ENCODE assay signal across 9 mouse cellular contexts in genomic region chr12:45187149-45187548, GRCm38 (mm10).
DNase-seq lines count a peak whose midpoint lies in the region; ATAC-seq and TF ChIP-seq lines count a peak whose summit lies in the region.
"Had no signal": no experiment of that assay in that cellular context is flagged by ENCODE, and none has a peak within 500 bp of the region (broad histone marks: within the 10 kb centered on the region; RNA-seq: fewer than 3 reads in every experiment).

No protein-coding gene starts in this region.

- no peak overlapping the region for H3K9ac ChIP-seq in hindbrain, embryonic 11.5 days (ENCODE audit: low read depth, low read length)
- no peak overlapping the region for H3K9ac ChIP-seq in hindbrain, embryonic 16.5 days (ENCODE audit: low read depth, low read length)
- H3K9ac ChIP-seq in CH12.LX (ENCODE audit: insufficient read depth, low read depth) = no peak overlapping the region
- no peak overlapping the region for H3K9ac ChIP-seq in forebrain, embryonic 14.5 days (ENCODE audit: low read length)
- no peak overlapping the region for H3K9ac ChIP-seq in lung, postnatal 0 days (replicated peaks; ENCODE audit: low read depth)
- H3K9ac ChIP-seq: embryonic facial prominence, embryonic 15.5 days had no signal

- H3K79me2 ChIP-seq in CH12.LX (replicated peaks; ENCODE audit: control insufficient read depth, extremely low read depth, insufficient read depth, poor library complexity, severe bottlenecking) = no peaks in the 10 kb centered on the region

- no peak for TF ChIP-seq EP300 in CH12.LX (IDR thresholded peaks at IDR 0.05; ENCODE audit: low read length)
- TF ChIP-seq EP300 in lung, postnatal 0 days (IDR thresholded peaks at IDR 0.05) = no peak

- TF ChIP-seq RAD21 in CH12.LX (IDR thresholded peaks at IDR 0.05; ENCODE audit: low read depth, low read length) = peak; percentile 10

- no peak overlapping the region for H3K4me3 ChIP-seq in hindbrain, embryonic 11.5 days (ENCODE audit: low read depth, low read length)
- H3K4me3 ChIP-seq in hindbrain, embryonic 16.5 days (ENCODE audit: low read length) = no peak overlapping the region
- no peak overlapping the region for H3K4me3 ChIP-seq in CH12.LX (replicated peaks in 1 of 3; ENCODE audit: low read depth in 2 of 3, low read length in 2 of 3, poor library complexity in 1 of 3)
- no peak overlapping the region for H3K4me3 ChIP-seq in forebrain, embryonic 14.5 days (ENCODE audit: low read depth, low read length)
- no peak overlapping the region for H3K4me3 ChIP-seq in lung, postnatal 0 days (ENCODE audit: low read depth, low read length)
- H3K4me3 ChIP-seq: embryonic facial prominence, embryonic 15.5 days had no signal

- H3K4me2 ChIP-seq in hindbrain, embryonic 11.5 days (replicated peaks; ENCODE audit: low read depth, low read length) = no peak overlapping the region
- no peak overlapping the region for H3K4me2 ChIP-seq in hindbrain, embryonic 16.5 days (ENCODE audit: low read length)
- no peak overlapping the region for H3K4me2 ChIP-seq in CH12.LX (ENCODE audit: insufficient read depth, low read depth, poor library complexity, severe bottlenecking)
- H3K4me2 ChIP-seq in forebrain, embryonic 14.5 days (ENCODE audit: low read length) = no peak overlapping the region
- no peak overlapping the region for H3K4me2 ChIP-seq in lung, postnatal 0 days (replicated peaks; ENCODE audit: low read depth, low read length)
- H3K4me2 ChIP-seq: embryonic facial prominence, embryonic 15.5 days had no signal

- TF ChIP-seq POLR2A in CH12.LX (IDR thresholded peaks at IDR 0.05; ENCODE audit: low read depth, low read length) = no peak

- peak; percentile 72 for DNase-seq in hindbrain, embryonic 11.5 days (ENCODE audit: low spot score)
- DNase-seq in CH12.LX (ENCODE audit: extremely low read depth) = peak; percentile 4
- DNase-seq in adipocyte (ENCODE audit: low spot score) = peak; percentile 43
- peak; percentile 85 for DNase-seq in forebrain, embryonic 14.5 days (ENCODE audit: low spot score)
- DNase-seq in lung, postnatal 0 days (ENCODE audit: low spot score) = peak; percentile 74
- DNase-seq in urinary bladder, postnatal 10 days (ENCODE audit: low spot score) = no peak
- no peak for DNase-seq in B cell, adult 2 months

- no peaks in the 10 kb centered on the region for H3K36me3 ChIP-seq in hindbrain, embryonic 11.5 days (ENCODE audit: control insufficient read depth, insufficient read depth, low read length)
- H3K36me3 ChIP-seq in hindbrain, embryonic 16.5 days (ENCODE audit: control insufficient read depth, insufficient read depth, low read length) = no peaks in the 10 kb centered on the region
- H3K36me3 ChIP-seq in CH12.LX (replicated peaks in 1 of 2; ENCODE audit: control insufficient read depth in 1 of 2, insufficient read depth in 1 of 2, low read length in 1 of 2) = no peaks in the 10 kb centered on the region
- H3K36me3 ChIP-seq in forebrain, embryonic 14.5 days (ENCODE audit: control insufficient read depth, insufficient read depth, low read length) = no peaks in the 10 kb centered on the region
- no peaks in the 10 kb centered on the region for H3K36me3 ChIP-seq in lung, postnatal 0 days (ENCODE audit: insufficient read depth, low read length)
- H3K36me3 ChIP-seq: embryonic facial prominence, embryonic 15.5 days had no signal

- ATAC-seq in hindbrain, embryonic 11.5 days (ENCODE audit: low FRiP score) = 0 out of 2 replicates have a peak, but pooled peaks have one; percentile 53
- no peak; the same call in 1 of the 2 replicates for ATAC-seq in hindbrain, embryonic 16.5 days
- ATAC-seq in forebrain, embryonic 14.5 days = peak; percentile 79; the same call in 1 of the 2 replicates
- ATAC-seq in lung, postnatal 0 days = no peak

- no peaks in the 10 kb centered on the region for H3K4me1 ChIP-seq in hindbrain, embryonic 11.5 days (replicated peaks; ENCODE audit: control insufficient read depth, insufficient read depth, low read length)
- no peaks in the 10 kb centered on the region for H3K4me1 ChIP-seq in hindbrain, embryonic 16.5 days (ENCODE audit: control insufficient read depth, insufficient read depth, low read depth, low read length)
- H3K4me1 ChIP-seq in CH12.LX (ENCODE audit: control insufficient read depth in 1 of 2, insufficient read depth in 2 of 2) = no peaks in the 10 kb centered on the region
- no peaks in the 10 kb centered on the region for H3K4me1 ChIP-seq in forebrain, embryonic 14.5 days (ENCODE audit: control insufficient read depth, insufficient read depth, low read length)
- no peaks in the 10 kb centered on the region for H3K4me1 ChIP-seq in lung, postnatal 0 days (ENCODE audit: insufficient read depth, low read depth, low read length)
- H3K4me1 ChIP-seq: embryonic facial prominence, embryonic 15.5 days had no signal

- dilution Hi-C loops in CH12.LX (cut with MboI; ENCODE audit: extremely low pct_ligation_motif_present, extremely low pct_unique_long_range_greater_than_20kb, low sequenced_read_pairs) = no loop called here

- no peak overlapping the region for H3K27ac ChIP-seq in hindbrain, embryonic 11.5 days (ENCODE audit: low read depth, low read length)
- no peak overlapping the region for H3K27ac ChIP-seq in hindbrain, embryonic 16.5 days (ENCODE audit: low read depth, low read length)
- H3K27ac ChIP-seq in CH12.LX (ENCODE audit: insufficient read depth, low read depth) = no peak overlapping the region
- H3K27ac ChIP-seq in forebrain, embryonic 14.5 days (ENCODE audit: low read depth, low read length) = no peak overlapping the region
- no peak overlapping the region for H3K27ac ChIP-seq in lung, postnatal 0 days (ENCODE audit: low read length)
- H3K27ac ChIP-seq: embryonic facial prominence, embryonic 15.5 days had no signal

- WGBS in hindbrain, embryonic 11.5 days = 11% methylated on average over 6 of the region's 6 CpGs
- WGBS in hindbrain, embryonic 16.5 days = 11% methylated on average over 6 of the region's 6 CpGs
- WGBS in forebrain, embryonic 14.5 days = 10% methylated on average over 6 of the region's 6 CpGs
- 10% methylated on average over 6 of the region's 6 CpGs for WGBS in lung, postnatal 0 days

- TF ChIP-seq CTCF in CH12.LX (conservative IDR thresholded peaks at IDR 0.05 in 1 of 2, IDR thresholded peaks at IDR 0.05 in 1 of 2; ENCODE audit: low read depth in 2 of 2, low read length in 2 of 2) = peak in 1 of 2 experiments; percentile 48; a peak in 2 of 4 replicates
- TF ChIP-seq CTCF in lung, postnatal 0 days (IDR thresholded peaks at IDR 0.05) = peak; percentile 87

- H3K9me3 ChIP-seq in hindbrain, embryonic 11.5 days (ENCODE audit: control insufficient read depth, low read length) = no peaks in the 10 kb centered on the region
- H3K9me3 ChIP-seq in hindbrain, embryonic 16.5 days (ENCODE audit: control insufficient read depth, low read length) = no peaks in the 10 kb centered on the region
- peaks cover 27% of the 10 kb centered on the region for H3K9me3 ChIP-seq in CH12.LX (replicated peaks; ENCODE audit: low read length)
- H3K9me3 ChIP-seq in forebrain, embryonic 14.5 days (replicated peaks; ENCODE audit: control insufficient read depth, low read length) = no peaks in the 10 kb centered on the region
- no peaks in the 10 kb centered on the region for H3K9me3 ChIP-seq in lung, postnatal 0 days (ENCODE audit: low read length)
- H3K9me3 ChIP-seq: embryonic facial prominence, embryonic 15.5 days had no signal

- in situ Hi-C loops in CH12.LX (cut with MboI; ENCODE audit: low pct_ligation_motif_present, low pct_unique_long_range_greater_than_20kb, low sequenced_read_pairs) = no loop called here

- H3K27me3 ChIP-seq in hindbrain, embryonic 11.5 days (ENCODE audit: control insufficient read depth, insufficient read depth, low read length) = no peaks in the 10 kb centered on the region
- H3K27me3 ChIP-seq in hindbrain, embryonic 16.5 days (replicated peaks; ENCODE audit: control insufficient read depth, insufficient read depth, low read length) = no peaks in the 10 kb centered on the region
- no peaks in the 10 kb centered on the region for H3K27me3 ChIP-seq in CH12.LX (replicated peaks)
- H3K27me3 ChIP-seq in forebrain, embryonic 14.5 days (replicated peaks; ENCODE audit: control insufficient read depth, insufficient read depth, low read length) = no peaks in the 10 kb centered on the region
- H3K27me3 ChIP-seq in lung, postnatal 0 days (replicated peaks; ENCODE audit: insufficient read depth, low read length) = no peaks in the 10 kb centered on the region
- H3K27me3 ChIP-seq: embryonic facial prominence, embryonic 15.5 days had no signal

TF ChIP-seq in CH12.LX, 34 proteins besides CTCF, POLR2A, EP300 and RAD21:
- TF ChIP-seq NELFE (IDR thresholded peaks at IDR 0.05; ENCODE audit: low read depth, low read length) = no peak
- TF ChIP-seq MAX (IDR thresholded peaks at IDR 0.05; ENCODE audit: low read length) = no peak
- TF ChIP-seq JUN (IDR thresholded peaks at IDR 0.05; ENCODE audit: insufficient read depth, low read depth, low read length) = no peak
- no peak for TF ChIP-seq ETS1 (conservative IDR thresholded peaks at IDR 0.05; ENCODE audit: low read depth, low read length)
- no peak for TF ChIP-seq TCF12 (IDR thresholded peaks at IDR 0.05; ENCODE audit: low read depth, low read length)
- TF ChIP-seq E2F4 (IDR thresholded peaks at IDR 0.05; ENCODE audit: insufficient replicate concordance, low read depth, low read length) = no peak
- no peak for TF ChIP-seq NRF1 (IDR thresholded peaks at IDR 0.05; ENCODE audit: low read depth, low read length)
- TF ChIP-seq ZMIZ1 (IDR thresholded peaks at IDR 0.05; ENCODE audit: low read depth, low read length) = no peak
- no peak for TF ChIP-seq MXI1 (IDR thresholded peaks at IDR 0.05; ENCODE audit: low read depth, low read length)
- TF ChIP-seq ZC3H11A (IDR thresholded peaks at IDR 0.05; ENCODE audit: low read depth, low read length) = no peak
- no peak for TF ChIP-seq MYC (IDR thresholded peaks at IDR 0.05; ENCODE audit: low read depth, low read length)
- no peak for TF ChIP-seq HCFC1 (IDR thresholded peaks at IDR 0.05; ENCODE audit: low read depth, low read length)
- TF ChIP-seq POLR2AphosphoS2 (IDR thresholded peaks at IDR 0.05; ENCODE audit: low read depth, low read length) = no peak
- no peak for TF ChIP-seq CHD1 (IDR thresholded peaks at IDR 0.05; ENCODE audit: low read depth, low read length)
- TF ChIP-seq KAT2A (IDR thresholded peaks at IDR 0.05; ENCODE audit: insufficient replicate concordance, low read length) = no peak
- TF ChIP-seq ZKSCAN1 (IDR thresholded peaks at IDR 0.05; ENCODE audit: borderline replicate concordance, low read depth, low read length) = no peak
- TF ChIP-seq GABPA (IDR thresholded peaks at IDR 0.05; ENCODE audit: insufficient replicate concordance, low read depth, low read length) = no peak
- no peak for TF ChIP-seq RCOR1 (conservative IDR thresholded peaks at IDR 0.05; ENCODE audit: low read depth, low read length)
- TF ChIP-seq PAX5 (IDR thresholded peaks at IDR 0.05; ENCODE audit: low read length) = no peak

Comparison
In these comparisons a context has a peak if more than half of its experiments do, and no peak if none do; other contexts are left out.
1. ATAC-seq: peak in hindbrain, embryonic 11.5 days (single experiment) and forebrain, embryonic 14.5 days (single experiment); none in hindbrain, embryonic 16.5 days (single experiment) and lung, postnatal 0 days (single experiment).
2. DNase-seq: peak in hindbrain, embryonic 11.5 days (single experiment), CH12.LX (single experiment), adipocyte (single experiment), forebrain, embryonic 14.5 days (single experiment) and lung, postnatal 0 days (single experiment); none in urinary bladder, postnatal 10 days (single experiment) and B cell, adult 2 months (0 of 2).